Mouse (Mus musculus) CD8-positive naive resting alpha-beta T cell, adult 2 months (primary cell): ENCODE data around the gene Eln.

Source experiments
- DNase-seq, 2 experiments: peaks; one replicate each; pipeline ENCODE4 v3.0.0; 2022; ENCODE audit warnings: low read depth in 2 of 2, low spot score in 2 of 2

Gene Eln

GRCm38 (mm10) chr5:134746890-134747511 is at the start of gene Eln:
Gene Eln, minus strand, starts transcription at chr5:134747323.
- DNase-seq: no peak

DNA sequence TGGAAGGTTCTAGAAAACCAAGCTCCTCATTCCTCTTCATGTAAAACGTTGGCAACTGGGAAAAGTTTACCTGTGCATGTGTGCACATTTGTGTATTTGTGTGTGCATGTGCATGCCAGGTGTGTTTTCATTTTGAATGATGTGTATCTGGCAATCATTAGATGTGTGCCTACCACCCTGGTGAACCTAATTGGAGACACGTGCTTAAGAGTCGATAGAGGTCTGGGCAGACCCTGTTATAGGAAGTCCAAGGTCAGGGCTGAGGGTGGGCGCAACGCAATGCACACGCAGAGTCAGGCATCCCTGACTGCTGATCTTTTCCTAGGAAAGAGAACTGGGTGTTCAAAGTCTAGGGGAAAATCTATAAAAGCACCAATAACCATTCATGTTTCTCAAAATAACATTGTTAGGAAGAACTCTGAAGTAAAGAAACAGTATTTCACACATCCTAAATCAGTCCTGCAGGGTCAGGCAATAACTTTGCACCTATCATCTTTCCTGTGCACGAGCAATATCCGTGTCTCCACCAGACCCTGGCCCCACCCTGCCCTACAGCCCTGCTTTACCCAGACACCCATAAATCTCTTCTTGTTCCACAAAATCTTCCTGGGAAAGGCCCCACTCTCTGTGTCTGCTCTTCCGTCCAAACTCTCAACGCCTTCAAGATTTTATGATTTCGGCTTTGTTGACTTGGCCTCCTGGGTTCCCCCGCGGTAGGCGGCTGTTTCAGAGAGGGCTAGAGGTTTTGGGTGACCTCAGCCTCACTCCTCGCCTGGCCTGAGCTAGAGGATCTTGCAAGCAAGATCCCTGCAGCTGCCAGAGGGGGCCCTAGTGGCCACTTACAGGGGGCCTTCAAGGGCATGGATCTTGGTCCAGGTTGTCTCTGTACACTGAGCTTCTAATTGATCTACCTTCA is 43.2 kb upstream of the Eln start:
- DNase-seq: no peak

- DNase-seq: no peak
Measured at GRCm38 (mm10) chr5:134788237-134788636, 41.1 kb upstream of the Eln start.

- DNase-seq: no peak
Measured at GRCm38 (mm10) chr5:134785691-134786371, 38.7 kb upstream of the Eln start.

GRCm38 (mm10) chr5:134783794-134784193 is 36.7 kb upstream of the Eln start:
- DNase-seq: no peak

- DNase-seq: no peak
Measured at GRCm38 (mm10) chr5:134780963-134781362, 33.8 kb upstream of the Eln start.

DNA sequence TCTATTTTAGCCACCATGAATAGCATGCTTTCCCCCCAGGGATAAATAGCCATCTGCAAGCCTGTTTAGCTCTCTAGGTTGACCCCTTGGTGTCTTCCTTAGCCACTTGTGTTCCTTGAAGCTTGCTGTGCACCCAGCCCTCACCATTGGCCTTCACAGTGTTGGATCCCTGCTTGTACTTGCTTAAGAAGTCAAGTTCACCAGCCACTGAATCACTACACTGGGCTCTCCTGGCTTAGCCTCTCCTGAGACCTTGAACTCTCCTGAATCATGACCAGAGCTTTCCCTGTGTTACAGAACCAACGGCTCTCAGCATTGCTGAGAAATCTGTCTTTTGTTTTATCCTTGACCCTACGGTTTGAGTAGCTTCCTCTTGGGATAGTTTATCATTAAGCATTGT is 33.0 kb upstream of the Eln start:
- DNase-seq: no peak

DNA sequence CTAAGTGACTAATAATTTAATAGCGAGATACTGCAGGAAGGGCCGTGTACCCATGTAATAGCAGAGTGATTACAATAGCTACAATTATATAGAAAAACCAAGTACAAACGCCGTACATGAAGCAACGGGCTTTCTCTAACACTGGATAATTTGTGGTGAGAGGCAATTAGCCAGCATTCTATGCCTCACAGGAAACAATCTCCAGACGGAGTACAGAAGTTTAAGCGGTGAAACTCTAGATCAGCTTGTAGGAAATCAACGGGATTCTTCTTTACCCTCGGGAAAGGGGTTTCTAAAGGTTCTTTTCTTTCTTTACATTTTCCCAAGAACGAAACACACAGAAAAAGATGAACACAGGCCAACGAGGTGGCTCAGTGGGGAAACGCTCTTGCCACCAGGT is 29.4 kb upstream of the Eln start:
- DNase-seq: no peak

- no peak for DNase-seq
Measured at GRCm38 (mm10) chr5:134772522-134772921, 25.4 kb upstream of the Eln start.

GRCm38 (mm10) chr5:134771750-134772149 is 24.6 kb upstream of the Eln start:
- no peak for DNase-seq

GRCm38 (mm10) chr5:134769181-134769580 is 22.1 kb upstream of the Eln start:
- DNase-seq: no peak

DNA sequence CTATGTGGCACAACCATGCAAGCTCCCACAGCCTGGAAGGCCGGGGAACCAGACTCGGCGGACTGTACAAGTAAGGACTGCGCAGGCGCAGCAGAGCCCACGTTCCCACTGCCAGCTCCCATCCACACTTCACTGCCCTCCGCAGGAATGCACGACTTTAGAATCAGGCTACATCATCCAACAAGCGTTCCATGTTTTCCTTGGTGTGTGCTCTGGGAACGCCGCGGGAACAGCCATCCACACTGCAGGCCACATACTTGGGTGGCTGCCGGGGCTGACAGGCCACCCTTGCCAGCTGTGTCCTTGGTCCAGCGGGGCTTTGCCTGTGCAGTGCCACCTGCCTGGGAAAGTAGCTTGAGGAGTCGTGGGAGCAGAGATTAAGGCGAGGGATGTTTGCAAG is 18.3 kb upstream of the Eln start:
- no peak for DNase-seq

DNA sequence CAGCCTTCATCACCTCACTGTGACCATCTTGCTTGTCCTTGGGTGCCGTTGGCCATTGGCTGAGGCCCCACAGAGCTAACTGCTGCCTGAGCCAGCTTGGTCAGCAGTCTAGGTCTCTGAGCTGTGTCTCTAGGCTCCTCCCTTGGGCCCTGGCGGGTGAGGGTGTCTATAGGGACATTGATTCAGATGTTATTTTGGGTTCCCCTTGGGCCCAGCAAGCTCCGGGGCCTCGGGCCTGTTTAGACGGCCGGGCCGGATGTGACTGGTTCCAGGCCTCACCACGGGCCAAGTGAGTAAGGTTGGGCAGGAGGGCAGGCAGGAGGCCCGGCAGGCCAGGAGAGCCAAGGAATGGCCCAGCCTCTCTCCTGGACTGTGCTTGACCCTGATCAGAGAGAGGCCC is 16.2 kb upstream of the Eln start:
- DNase-seq: no peak

- no peak for DNase-seq
Measured at GRCm38 (mm10) chr5:134761409-134762124, 14.4 kb upstream of the Eln start.

DNA sequence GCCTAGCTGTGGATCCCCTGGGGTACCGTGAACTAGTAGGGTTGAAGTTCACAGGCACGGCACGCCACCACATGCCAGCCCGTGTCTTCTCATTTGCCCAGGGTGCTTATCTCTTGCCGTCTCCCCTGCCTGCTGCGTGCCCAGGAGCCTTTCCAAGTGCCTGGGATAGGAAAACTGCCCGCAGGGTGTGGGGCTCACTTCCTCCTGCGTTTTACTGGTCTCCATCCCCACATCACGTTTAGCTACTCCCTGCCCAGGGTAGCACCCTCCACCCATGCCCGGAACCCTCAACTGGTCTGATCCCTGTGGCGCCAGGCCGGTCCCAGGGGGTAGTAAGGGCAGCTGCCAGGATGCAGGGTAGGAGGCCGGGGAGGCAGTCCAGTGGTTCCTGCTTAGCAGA is 8.9 kb upstream of the Eln start:
- no peak for DNase-seq

GRCm38 (mm10) chr5:134754096-134754495 is 7.0 kb upstream of the Eln start:
- DNase-seq: no peak

- DNase-seq: no peak
Measured at GRCm38 (mm10) chr5:134750469-134750868, 3.3 kb upstream of the Eln start.

DNA sequence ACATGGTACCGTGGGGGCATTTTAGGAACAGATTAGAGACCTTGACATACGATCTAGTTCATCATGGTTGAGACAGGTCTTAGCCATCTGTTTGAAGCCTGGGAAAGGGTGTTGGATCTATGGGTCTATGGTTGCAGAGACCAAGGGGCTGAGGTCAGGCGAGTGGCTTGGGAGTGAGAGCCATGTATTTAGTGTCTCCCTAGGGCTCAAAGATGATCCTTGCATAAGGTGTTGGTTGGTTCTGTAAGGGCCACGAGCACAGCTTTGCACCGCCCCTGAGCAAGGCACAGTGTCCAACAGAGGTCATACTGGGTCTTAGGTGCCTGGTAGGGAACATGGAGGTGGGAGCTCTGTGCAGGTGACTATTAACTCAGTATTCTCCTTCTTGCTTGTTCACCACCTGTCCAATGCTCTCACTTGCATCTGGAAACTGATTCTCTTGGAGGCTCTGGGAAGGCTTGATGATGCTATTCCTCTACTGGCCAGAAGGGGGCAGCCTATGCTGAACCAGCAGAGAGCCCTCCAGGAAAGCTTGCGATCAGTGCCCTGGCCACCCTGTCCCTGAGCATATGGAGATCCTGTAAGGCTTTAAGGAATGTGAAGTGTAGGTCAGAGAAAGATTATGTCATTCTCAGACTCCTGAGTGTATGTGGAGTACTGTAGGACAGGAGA is 960 bp upstream of the Eln start:
- DNase-seq: peak; percentile 6 to 11

DNA sequence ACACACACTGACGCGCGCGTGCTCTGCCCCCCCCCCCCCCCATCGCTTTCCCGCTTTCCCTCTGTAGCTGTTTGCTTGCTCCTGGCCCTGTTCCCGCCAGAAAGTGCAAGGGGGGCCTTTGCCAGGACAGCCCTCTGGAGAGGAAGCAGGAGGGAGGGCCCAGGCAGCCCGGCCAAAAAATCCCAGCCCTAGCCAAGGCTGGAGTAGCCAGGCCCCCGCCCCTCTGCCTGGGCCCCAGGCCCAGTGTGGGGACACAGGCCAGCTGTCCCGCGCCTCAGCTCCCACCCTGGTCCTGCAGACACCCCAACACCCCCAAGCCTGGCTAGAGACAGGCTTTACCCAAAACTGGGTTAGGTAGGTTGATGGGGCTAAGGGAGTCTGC is 380 bp upstream of the Eln start:
- DNase-seq: no peak

DNA sequence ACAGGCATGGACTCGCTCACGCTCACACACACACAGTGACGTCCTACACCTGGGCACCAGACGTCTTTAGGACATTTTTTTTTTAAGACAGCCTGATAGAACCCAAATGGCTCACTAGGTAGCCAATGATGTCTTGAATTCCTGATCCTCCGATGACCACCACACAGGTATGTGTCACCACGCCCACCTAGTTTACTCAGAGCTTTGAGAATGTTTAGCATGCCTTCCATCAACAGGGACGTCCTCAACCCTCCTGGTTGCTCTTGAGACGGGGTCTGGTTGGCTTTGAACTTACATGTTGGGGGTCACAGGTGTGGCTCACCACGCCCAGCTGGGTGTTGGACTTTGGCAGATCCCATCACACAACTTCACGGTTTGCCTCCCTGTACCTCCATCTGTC is 922 bp downstream of the Eln start:
- DNase-seq: no peak

GRCm38 (mm10) chr5:134745801-134746200 is 1.3 kb downstream of the Eln start:
- DNase-seq: no peak
